ENCODE assay signal across 12 mouse cellular contexts in the genomic region with DNA sequence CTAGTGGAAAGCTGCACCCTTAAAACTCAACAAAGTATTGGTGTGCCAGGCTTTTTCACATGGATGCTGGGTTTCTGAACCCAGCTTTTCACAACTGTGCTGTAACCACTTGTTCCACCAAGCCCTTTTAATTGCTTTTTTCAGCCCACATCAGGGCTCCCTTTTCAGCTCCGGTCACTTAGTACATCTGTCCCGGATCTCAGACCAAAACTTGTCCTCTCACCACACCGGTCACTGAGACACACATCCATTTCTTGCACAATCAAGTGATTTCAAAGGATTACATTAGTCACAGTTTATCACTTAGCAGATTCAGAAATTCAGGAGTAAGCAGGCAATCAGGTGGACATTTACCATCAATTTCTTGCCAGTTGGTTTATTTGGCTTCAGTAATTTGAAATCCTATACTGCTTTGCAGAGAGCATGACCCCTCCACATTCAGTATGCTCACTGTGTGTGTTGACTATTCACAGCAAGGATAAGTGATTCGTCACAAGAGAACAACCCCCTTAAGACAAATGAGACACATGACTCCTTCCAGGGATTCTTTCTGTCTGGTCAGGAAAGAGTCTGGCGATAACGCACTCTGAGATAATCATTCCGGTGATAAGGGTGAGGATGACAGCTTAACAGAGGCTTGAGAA.
"Had no signal": no experiment of that assay in that cellular context is flagged by ENCODE, and none has a peak within 500 bp of the region (broad histone marks: within the 10 kb centered on the region; RNA-seq: fewer than 3 reads in every experiment).

No protein-coding gene starts in this region.

- H3K9ac ChIP-seq: kidney, embryonic 15.5 days; limb, embryonic 13.5 days; liver, embryonic 14.5 days; neural tube, embryonic 13.5 days had no signal

- H3K4me2 ChIP-seq: kidney, embryonic 15.5 days; limb, embryonic 13.5 days; neural tube, embryonic 13.5 days had no signal

- H3K9me3 ChIP-seq: kidney, embryonic 15.5 days; limb, embryonic 13.5 days; neural tube, embryonic 13.5 days had no signal

- H3K27me3 ChIP-seq: kidney, embryonic 15.5 days; limb, embryonic 13.5 days; neural tube, embryonic 13.5 days had no signal

- DNase-seq: kidney, adult 2 months; kidney, postnatal 14 days; left cerebral cortex, postnatal 4 days; lung, adult 18-20 months; right cerebral cortex, adult 18-20 months; right cerebral cortex, postnatal 25 days; thymus, adult 18-20 months; thymus, postnatal 14 days had no signal

- H3K4me1 ChIP-seq: kidney, embryonic 15.5 days; limb, embryonic 13.5 days had no signal

- H3K36me3 ChIP-seq: kidney, embryonic 15.5 days; limb, embryonic 13.5 days; neural tube, embryonic 13.5 days had no signal

- H3K27ac ChIP-seq: kidney, embryonic 15.5 days; limb, embryonic 13.5 days; liver, embryonic 14.5 days; neural tube, embryonic 13.5 days had no signal

- H3K4me3 ChIP-seq: kidney, embryonic 15.5 days; limb, embryonic 13.5 days; neural tube, embryonic 13.5 days had no signal
